Mouse (Mus musculus) c-Kit-positive CD71-negative TER-119-negative erythroid progenitor cells, embryonic 14.5 days (primary cell): ENCODE results near the gene Cpn1.
A peak's percentile ranks its signal among the peaks of the same experiment; 100 is the strongest.
"Not testable (repeated sequence)": the region's sequence is repeated elsewhere in the genome, so short reads cannot be mapped to it uniquely, and the experiment has no call there.

Source experiments
- DNase-seq: peaks from one replicate; pipeline ENCODE4 v3.0.0-alpha.2; 2013; ENCODE audit warnings: low read depth

The Cpn1 gene

DNA sequence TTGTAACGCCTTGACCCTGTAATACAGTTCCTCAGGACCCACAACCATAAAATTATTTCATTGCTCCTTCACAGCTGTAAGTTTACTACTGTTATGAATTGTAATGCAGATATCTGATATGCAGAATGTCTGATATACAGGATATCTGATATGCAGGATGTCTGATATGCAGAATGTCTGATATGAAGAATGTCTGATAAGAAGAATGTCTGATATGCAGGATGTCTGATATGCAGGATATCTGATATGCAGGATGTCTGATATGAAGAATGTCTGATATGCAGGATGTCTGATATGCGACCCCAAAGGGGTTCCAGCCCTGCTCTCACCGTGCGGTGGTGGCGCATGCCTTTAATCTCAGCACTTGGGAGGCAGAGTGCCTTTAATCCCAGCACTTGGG is 4.4 kb downstream of the Cpn1 start:
- DNase-seq, result no peak

DNA sequence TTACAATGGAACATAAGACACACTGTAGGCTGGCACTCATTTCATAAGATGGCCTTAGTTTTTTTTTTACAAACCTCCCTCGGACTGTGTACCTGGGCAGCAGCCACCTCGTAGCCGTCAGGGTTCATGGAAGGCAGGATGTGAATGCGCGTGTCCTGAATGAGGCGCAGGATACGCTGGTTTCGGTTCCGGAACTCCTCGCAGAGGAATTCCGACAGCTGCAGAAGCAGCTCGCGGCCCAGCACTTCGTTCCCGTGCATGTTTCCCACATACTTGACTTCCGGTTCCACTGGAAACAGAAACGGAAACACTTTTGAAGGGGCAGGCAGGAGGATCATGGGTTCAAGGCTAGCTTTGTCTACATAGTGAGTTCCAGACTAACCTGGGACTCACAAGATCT is 5.6 kb downstream of the Cpn1 start:
- no peak for DNase-seq

DNA sequence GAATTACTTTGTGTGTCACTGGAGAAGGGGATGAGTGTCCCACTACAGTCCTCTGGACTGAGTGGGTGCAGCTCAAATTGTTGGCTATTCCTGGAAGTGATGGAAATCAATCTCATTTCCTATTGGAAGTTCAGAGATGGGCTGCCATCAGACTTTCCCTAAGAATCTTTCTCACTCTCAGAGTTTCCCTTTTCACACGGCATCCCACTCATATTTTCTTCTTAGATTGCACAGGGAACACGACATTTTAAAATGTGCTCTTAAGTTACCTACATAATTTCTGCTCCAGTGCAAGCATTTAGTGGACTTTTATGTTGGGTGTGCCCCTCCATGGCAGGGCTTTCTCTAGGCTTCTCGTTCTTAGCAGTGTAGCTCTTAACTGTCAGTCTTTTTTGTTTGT is 8.6 kb downstream of the Cpn1 start:
- no peak for DNase-seq

DNA sequence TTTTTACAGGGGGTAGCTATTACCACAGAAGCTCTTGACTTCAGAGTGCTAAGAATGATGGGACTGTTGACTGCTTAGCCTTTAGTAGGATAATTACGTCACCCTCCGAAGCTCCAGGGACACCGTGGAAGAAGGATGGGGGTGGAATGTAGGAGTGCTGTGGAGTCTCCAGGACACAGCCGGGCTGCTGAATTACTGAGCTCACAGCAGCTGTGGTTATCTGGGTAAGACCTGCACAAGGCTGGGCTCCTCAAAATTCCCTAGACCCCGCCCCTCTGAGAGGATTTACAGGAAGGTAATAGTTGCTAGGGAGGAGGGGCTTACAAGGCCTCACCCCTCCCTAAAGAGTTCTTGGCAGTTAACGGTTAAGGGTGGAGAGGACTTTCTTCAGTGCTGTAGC is 9.7 kb downstream of the Cpn1 start:
- DNase-seq, result no peak

DNA sequence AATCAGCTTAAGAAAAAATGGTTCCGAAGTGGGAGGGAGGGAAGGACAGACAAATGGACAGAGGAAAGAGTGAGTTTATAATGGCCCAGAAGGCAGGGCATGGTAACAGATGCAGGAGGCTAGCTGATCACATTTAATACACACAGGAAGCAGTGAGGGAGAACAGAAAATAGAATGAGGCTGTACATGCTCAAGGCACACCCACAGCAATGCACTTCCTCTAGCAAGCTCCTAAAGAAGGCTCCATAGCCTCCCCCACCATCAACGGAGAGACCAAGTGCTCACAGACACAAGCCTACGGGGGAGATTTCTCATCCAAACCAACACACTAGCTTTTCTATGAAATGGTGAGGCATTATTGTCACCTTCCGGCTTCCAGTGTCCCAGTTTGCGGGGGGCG is 12.1 kb downstream of the Cpn1 start:
- no peak for DNase-seq

DNA sequence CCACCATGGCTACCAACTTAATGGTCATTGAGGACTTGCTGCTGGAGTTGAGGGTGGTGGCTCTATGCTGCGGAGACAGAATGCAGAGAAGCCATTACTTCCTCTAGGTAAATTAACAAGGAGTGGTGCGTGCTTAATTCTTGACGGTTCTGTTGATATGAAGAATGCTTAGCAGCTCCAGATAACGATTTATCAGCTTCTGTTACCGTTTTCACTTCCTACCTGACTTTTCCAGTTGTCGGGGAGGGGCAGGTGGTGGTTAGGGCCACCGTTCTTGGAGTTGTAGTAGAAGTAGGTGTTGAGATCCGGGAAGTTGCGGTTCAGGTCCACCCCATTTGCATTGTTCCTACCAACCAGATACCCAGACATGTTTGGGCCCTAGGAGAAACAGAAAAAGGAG is 12.6 kb downstream of the Cpn1 start:
- no peak for DNase-seq

GRCm38 (mm10) chr19:43972129-43972528 is 14.2 kb downstream of the Cpn1 start:
- no peak for DNase-seq

DNA sequence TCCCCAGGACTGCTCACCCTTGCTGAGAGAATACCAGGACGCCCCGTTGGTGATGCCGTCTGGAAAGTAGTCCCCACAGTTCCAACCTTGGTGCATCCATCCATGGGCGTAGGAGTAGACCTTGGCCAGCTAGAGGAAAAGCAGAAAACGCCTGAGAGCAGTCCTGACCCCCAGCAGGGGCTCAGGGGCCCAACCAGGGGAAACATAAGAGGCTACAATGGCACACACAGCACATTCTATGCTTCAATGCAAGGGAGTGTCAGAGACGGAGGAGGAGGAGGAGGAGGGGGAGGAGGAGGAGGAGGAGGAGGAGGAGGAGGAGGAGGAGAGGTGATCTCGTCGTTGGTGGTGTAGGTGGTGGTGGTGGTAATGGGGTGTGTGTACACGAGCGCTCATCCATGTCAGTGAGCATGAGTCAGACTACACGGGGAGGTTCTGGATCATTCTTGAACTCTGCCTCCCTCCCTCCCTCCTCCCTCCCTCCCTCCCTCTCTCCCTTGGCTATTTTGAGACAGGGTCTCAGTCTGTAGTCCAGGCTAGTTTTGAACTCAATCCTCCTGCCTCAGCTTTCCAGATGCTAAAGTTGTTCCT is 17.8 kb downstream of the Cpn1 start:
- no peak for DNase-seq

GRCm38 (mm10) chr19:43966481-43966880 is 19.9 kb downstream of the Cpn1 start:
- no peak for DNase-seq

DNA sequence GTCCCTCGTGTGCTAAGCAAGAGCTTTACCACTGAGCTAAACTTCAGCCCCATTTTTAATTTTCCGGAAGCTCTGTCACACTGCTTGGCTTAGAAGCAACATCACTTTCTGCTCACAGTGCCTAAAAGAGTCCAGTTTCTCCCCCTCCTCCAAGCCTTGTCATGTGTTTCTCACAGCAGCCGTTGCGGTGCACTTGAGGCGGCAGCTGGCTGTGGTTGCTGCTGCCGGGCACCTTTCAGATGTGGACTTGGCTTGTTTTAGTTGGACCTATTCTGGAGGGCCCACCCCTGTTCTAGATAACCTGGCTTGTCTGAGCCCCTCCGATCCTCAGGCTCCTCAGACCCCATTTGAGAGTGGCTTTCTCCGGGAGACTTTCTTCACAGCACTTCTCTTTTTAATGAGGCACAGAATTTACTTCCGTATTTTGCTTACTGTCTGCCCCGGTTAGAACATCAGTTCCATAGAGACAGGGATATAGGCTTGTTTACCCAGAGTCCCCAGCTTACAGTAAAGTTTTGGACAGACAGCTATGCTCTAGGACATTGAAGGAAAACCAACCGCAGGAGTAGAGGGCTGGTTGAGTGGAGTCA is 20.8 kb downstream of the Cpn1 start:
- DNase-seq, result peak; percentile 16

DNA sequence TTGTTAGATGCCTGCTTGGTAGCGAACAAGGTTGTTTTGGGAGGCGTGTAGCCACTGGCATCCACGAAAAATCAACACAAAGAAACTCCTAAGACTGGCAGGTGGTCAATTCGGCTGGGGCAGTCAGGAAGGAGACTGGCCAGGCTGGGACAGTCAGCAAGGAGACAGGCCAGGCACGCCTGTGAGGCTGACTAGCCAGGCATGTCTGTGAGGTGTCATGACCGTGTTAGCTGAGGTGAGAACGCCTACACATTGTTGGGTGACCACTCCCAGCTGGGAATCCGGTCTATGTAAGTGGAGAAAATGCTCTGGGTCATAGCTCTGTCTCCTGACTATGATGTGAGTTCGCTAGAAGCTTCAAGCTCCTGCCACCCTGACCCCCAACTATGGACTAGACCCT is 23.6 kb downstream of the Cpn1 start:
- no peak for DNase-seq

GRCm38 (mm10) chr19:43961185-43961584 is 25.2 kb downstream of the Cpn1 start:
- DNase-seq, result no peak

DNA sequence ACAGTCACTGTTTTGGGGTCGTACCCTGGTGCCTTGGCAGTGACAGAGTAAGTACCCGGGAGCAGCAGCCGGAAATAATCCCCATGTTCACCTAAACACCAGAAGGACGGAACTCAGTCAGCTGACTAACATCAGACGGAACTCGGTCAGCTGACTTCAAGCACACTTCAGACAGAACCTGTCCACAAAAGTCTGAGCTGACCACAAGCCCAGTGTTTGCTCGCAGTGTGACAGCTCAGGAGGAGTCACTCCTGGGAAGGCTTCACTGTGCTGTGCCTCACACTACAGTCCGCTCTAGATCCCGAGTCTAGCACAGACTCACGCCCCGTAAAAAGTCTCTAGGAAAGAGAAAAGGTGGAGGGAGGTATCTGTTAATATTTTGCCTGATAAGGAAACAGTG is 26.3 kb downstream of the Cpn1 start:
- DNase-seq, result no peak

GRCm38 (mm10) chr19:43959162-43959561 is 27.2 kb downstream of the Cpn1 start:
- DNase-seq, result peak; percentile 65

DNA sequence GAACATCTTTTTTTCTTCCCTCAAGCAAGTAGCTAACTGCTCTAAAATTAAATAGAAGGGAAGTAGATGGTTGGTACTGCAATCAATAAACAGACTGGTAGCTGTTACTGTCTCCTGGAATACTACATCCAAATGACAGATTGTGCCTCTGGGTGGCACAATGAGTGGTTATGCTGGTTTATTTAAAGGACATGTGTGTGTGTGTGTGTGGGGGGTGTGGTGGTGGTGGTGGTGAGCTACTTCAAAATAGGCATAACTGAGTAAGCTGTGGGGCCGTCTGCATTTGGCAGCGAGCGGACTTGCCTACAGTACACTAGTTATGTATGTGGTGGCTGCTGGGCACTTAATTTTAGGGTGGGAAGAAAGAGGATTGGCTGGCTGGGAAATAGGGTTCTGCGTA is 28.5 kb downstream of the Cpn1 start:
- DNase-seq, result no peak

- DNase-seq, result no peak
Measured at GRCm38 (mm10) chr19:43957402-43957801, 29.0 kb downstream of the Cpn1 start.

- DNase-seq, result no peak
Measured at GRCm38 (mm10) chr19:43955266-43955665, 31.1 kb downstream of the Cpn1 start.

GRCm38 (mm10) chr19:43954864-43955263 is 31.5 kb downstream of the Cpn1 start:
- DNase-seq, result no peak

DNA sequence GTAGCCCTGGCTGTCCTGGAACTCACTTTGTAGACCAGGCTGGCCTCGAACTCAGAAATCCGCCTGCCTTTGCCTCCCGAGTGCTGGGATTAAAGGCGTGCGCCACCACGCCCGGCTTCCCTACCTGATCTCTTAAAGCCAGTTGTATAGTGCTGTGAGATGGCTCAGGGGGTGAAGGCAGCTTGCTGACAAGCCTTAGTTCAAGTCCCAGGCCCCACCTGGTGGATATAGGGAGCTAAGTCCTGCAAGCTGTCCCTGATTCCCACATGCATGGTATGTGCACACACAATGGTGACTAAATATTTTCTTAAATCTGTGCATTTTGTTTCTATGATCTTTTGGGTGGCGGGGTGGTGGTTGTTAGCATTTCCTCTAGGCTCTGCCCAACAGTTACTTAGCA is 33.4 kb downstream of the Cpn1 start:
- not testable (repeated sequence) for DNase-seq

- no peak for DNase-seq
Measured at GRCm38 (mm10) chr19:43949111-43949810, 37.1 kb downstream of the Cpn1 start.

DNA sequence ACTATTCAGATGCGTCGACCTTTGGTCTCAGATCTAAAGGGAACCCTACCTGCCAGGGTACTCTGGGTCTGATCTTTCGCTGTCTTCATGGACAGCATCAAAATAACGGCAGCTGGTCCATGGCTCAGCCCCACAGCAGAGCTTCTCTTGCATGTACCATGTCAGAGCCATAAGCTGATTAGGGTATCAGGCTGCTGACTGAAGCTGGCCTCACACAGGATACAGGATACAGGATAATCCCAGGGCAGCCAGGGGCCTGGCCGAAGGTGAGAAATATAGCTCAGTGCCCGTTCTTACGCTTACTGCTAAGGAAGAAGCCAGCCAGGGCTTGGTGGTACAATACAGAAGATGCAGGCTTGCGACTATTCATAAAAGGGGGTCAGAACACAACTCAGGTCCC is 41.8 kb downstream of the Cpn1 start:
- no peak for DNase-seq

GRCm38 (mm10) chr19:43943076-43943475 is 43.3 kb downstream of the Cpn1 start:
- no peak for DNase-seq

- DNase-seq, result no peak
Measured at GRCm38 (mm10) chr19:43939769-43940689, 46.3 kb downstream of the Cpn1 start, which contains the start of gene Dnmbp. Gene Dnmbp (minus strand): TSS chr19:43940191.
